Mouse (Mus musculus): Measurements from ENCODE around the gene Stard10. TPM values are rescaled to one million over a fixed set of nuclear protein-coding genes. Genes with fewer than 3 reads are reported as not detected.

Stard10 gene
- polyA plus RNA-seq, 1 experiment, result 58.2 TPM

GRCm38 (mm10) chr7:101336686-101337085 lies 19.8 kb downstream of the Stard10 start:
- H3K36me3 ChIP-seq (ENCODE audit: control insufficient read depth, insufficient read depth, low read length, poor library complexity, severe bottlenecking), result no peaks in the 10 kb centered on the region
- no peak overlapping the region for H3K9ac ChIP-seq (ENCODE audit: low read depth, poor library complexity, severe bottlenecking)
- no peak overlapping the region for H3K4me3 ChIP-seq (ENCODE audit: low read depth, low read length)
- TF ChIP-seq CTCF (IDR thresholded peaks at IDR 0.05; ENCODE audit: low read depth, low read length) (no peak), EP300 (IDR thresholded peaks at IDR 0.05; ENCODE audit: insufficient read depth, low read depth, low read length) (no peak), POLR2A (IDR thresholded peaks at IDR 0.05; ENCODE audit: insufficient read depth, low read length) (no peak)
- no peaks in the 10 kb centered on the region for H3K4me1 ChIP-seq (ENCODE audit: control insufficient read depth, insufficient read depth, low read length)
- no peak overlapping the region for H3K27ac ChIP-seq (ENCODE audit: insufficient read depth, low read length)
- H3K9me3 ChIP-seq (replicated peaks; ENCODE audit: control insufficient read depth, insufficient read depth, low read length, poor library complexity, severe bottlenecking), result no peaks in the 10 kb centered on the region
- no peaks in the 10 kb centered on the region for H3K27me3 ChIP-seq (ENCODE audit: control insufficient read depth, insufficient read depth, low read length, poor library complexity, severe bottlenecking)

GRCm38 (mm10) chr7:101337401-101337800 lies 20.5 kb downstream of the Stard10 start:
- Histone ChIP-seq H3K9ac (ENCODE audit: low read depth, poor library complexity, severe bottlenecking) (no peak overlapping the region), H3K4me1 (ENCODE audit: control insufficient read depth, insufficient read depth, low read length) (no peaks in the 10 kb centered on the region), H3K36me3 (ENCODE audit: control insufficient read depth, insufficient read depth, low read length, poor library complexity, severe bottlenecking) (no peaks in the 10 kb centered on the region), H3K27me3 (ENCODE audit: control insufficient read depth, insufficient read depth, low read length, poor library complexity, severe bottlenecking) (no peaks in the 10 kb centered on the region), H3K9me3 (replicated peaks; ENCODE audit: control insufficient read depth, insufficient read depth, low read length, poor library complexity, severe bottlenecking) (no peaks in the 10 kb centered on the region), H3K4me3 (ENCODE audit: low read depth, low read length) (no peak overlapping the region), H3K27ac (ENCODE audit: insufficient read depth, low read length) (no peak overlapping the region)
- TF ChIP-seq POLR2A (IDR thresholded peaks at IDR 0.05; ENCODE audit: insufficient read depth, low read length), result no peak
- no peak for TF ChIP-seq EP300 (IDR thresholded peaks at IDR 0.05; ENCODE audit: insufficient read depth, low read depth, low read length)
- no peak for TF ChIP-seq CTCF (IDR thresholded peaks at IDR 0.05; ENCODE audit: low read depth, low read length)

- H3K4me3 ChIP-seq (ENCODE audit: low read depth, low read length), result no peak overlapping the region
- H3K9ac ChIP-seq (ENCODE audit: low read depth, poor library complexity, severe bottlenecking), result no peak overlapping the region
- H3K27me3 ChIP-seq (ENCODE audit: control insufficient read depth, insufficient read depth, low read length, poor library complexity, severe bottlenecking), result no peaks in the 10 kb centered on the region
- no peaks in the 10 kb centered on the region for H3K36me3 ChIP-seq (ENCODE audit: control insufficient read depth, insufficient read depth, low read length, poor library complexity, severe bottlenecking)
- H3K27ac ChIP-seq (ENCODE audit: insufficient read depth, low read length), result no peak overlapping the region
- H3K9me3 ChIP-seq (replicated peaks; ENCODE audit: control insufficient read depth, insufficient read depth, low read length, poor library complexity, severe bottlenecking), result no peaks in the 10 kb centered on the region
- H3K4me1 ChIP-seq (ENCODE audit: control insufficient read depth, insufficient read depth, low read length), result peaks cover 6% of the 10 kb centered on the region
- TF ChIP-seq EP300 (IDR thresholded peaks at IDR 0.05; ENCODE audit: insufficient read depth, low read depth, low read length) (no peak), CTCF (IDR thresholded peaks at IDR 0.05; ENCODE audit: low read depth, low read length) (no peak), POLR2A (IDR thresholded peaks at IDR 0.05; ENCODE audit: insufficient read depth, low read length) (no peak)
These were observed 24.5 kb downstream of the Stard10 start for GRCm38 (mm10) chr7:101341405-101341804.

- Histone ChIP-seq H3K27me3 (ENCODE audit: control insufficient read depth, insufficient read depth, low read length, poor library complexity, severe bottlenecking) (no peaks in the 10 kb centered on the region), H3K27ac (ENCODE audit: insufficient read depth, low read length) (no peak overlapping the region), H3K4me3 (ENCODE audit: low read depth, low read length) (no peak overlapping the region), H3K9ac (ENCODE audit: low read depth, poor library complexity, severe bottlenecking) (no peak overlapping the region), H3K9me3 (replicated peaks; ENCODE audit: control insufficient read depth, insufficient read depth, low read length, poor library complexity, severe bottlenecking) (no peaks in the 10 kb centered on the region), H3K4me1 (ENCODE audit: control insufficient read depth, insufficient read depth, low read length) (peaks cover 7% of the 10 kb centered on the region), H3K36me3 (ENCODE audit: control insufficient read depth, insufficient read depth, low read length, poor library complexity, severe bottlenecking) (no peaks in the 10 kb centered on the region)
- no peak for TF ChIP-seq POLR2A (IDR thresholded peaks at IDR 0.05; ENCODE audit: insufficient read depth, low read length)
- TF ChIP-seq EP300 (IDR thresholded peaks at IDR 0.05; ENCODE audit: insufficient read depth, low read depth, low read length), result no peak
- TF ChIP-seq CTCF (IDR thresholded peaks at IDR 0.05; ENCODE audit: low read depth, low read length), result no peak
These were observed 26.2 kb downstream of the Stard10 start for GRCm38 (mm10) chr7:101343135-101343534.

- Histone ChIP-seq H3K36me3 (ENCODE audit: control insufficient read depth, insufficient read depth, low read length, poor library complexity, severe bottlenecking) (no peaks in the 10 kb centered on the region), H3K27ac (ENCODE audit: insufficient read depth, low read length) (no peak overlapping the region), H3K4me3 (ENCODE audit: low read depth, low read length) (no peak overlapping the region), H3K9ac (ENCODE audit: low read depth, poor library complexity, severe bottlenecking) (no peak overlapping the region), H3K4me1 (ENCODE audit: control insufficient read depth, insufficient read depth, low read length) (peaks cover 7% of the 10 kb centered on the region), H3K27me3 (ENCODE audit: control insufficient read depth, insufficient read depth, low read length, poor library complexity, severe bottlenecking) (no peaks in the 10 kb centered on the region), H3K9me3 (replicated peaks; ENCODE audit: control insufficient read depth, insufficient read depth, low read length, poor library complexity, severe bottlenecking) (no peaks in the 10 kb centered on the region)
- no peak for TF ChIP-seq EP300 (IDR thresholded peaks at IDR 0.05; ENCODE audit: insufficient read depth, low read depth, low read length)
- no peak for TF ChIP-seq POLR2A (IDR thresholded peaks at IDR 0.05; ENCODE audit: insufficient read depth, low read length)
- TF ChIP-seq CTCF (IDR thresholded peaks at IDR 0.05; ENCODE audit: low read depth, low read length), result no peak
These were observed 28.0 kb downstream of the Stard10 start for GRCm38 (mm10) chr7:101344892-101345291.

GRCm38 (mm10) chr7:101346991-101347390 lies 30.1 kb downstream of the Stard10 start:
- TF ChIP-seq POLR2A (IDR thresholded peaks at IDR 0.05; ENCODE audit: insufficient read depth, low read length), result no peak
- no peak for TF ChIP-seq CTCF (IDR thresholded peaks at IDR 0.05; ENCODE audit: low read depth, low read length)
- TF ChIP-seq EP300 (IDR thresholded peaks at IDR 0.05; ENCODE audit: insufficient read depth, low read depth, low read length), result no peak
- Histone ChIP-seq H3K9me3 (replicated peaks; ENCODE audit: control insufficient read depth, insufficient read depth, low read length, poor library complexity, severe bottlenecking) (no peaks in the 10 kb centered on the region), H3K4me3 (ENCODE audit: low read depth, low read length) (no peak overlapping the region), H3K27me3 (ENCODE audit: control insufficient read depth, insufficient read depth, low read length, poor library complexity, severe bottlenecking) (no peaks in the 10 kb centered on the region), H3K9ac (ENCODE audit: low read depth, poor library complexity, severe bottlenecking) (no peak overlapping the region), H3K4me1 (ENCODE audit: control insufficient read depth, insufficient read depth, low read length) (peaks cover 7% of the 10 kb centered on the region), H3K27ac (ENCODE audit: insufficient read depth, low read length) (no peak overlapping the region), H3K36me3 (ENCODE audit: control insufficient read depth, insufficient read depth, low read length, poor library complexity, severe bottlenecking) (no peaks in the 10 kb centered on the region)
